Mouse (Mus musculus) heart, embryonic 14.5 days (tissue): ENCODE results near the gene Aqr. TPM values are rescaled to one million over a fixed set of nuclear protein-coding genes. Genes with fewer than 3 reads are reported as not detected.
A peak's percentile ranks its signal among the peaks of the same experiment; 100 is the strongest.

ENCODE experiments used
- ATAC-seq: fragments of 200-750 bp; cut with Nextera tagmentation; 2 replicates; pipeline ENCODE4 v1.8.0; 2017; ENCODE audit warnings: low read depth, moderate TSS enrichment; ENCODE audit not compliant: insufficient number of reproducible peaks, insufficient read depth, low FRiP score
- H3K27ac ChIP-seq, 2 experiments: fragments of 200-500 bp in 1 of 2; fragments of 300-500 bp in 1 of 2; sonication (generic) in 1 of 2; replicated peaks in 1 of 2; 2 replicates each; pipeline ENCODE4 v1.5.1; 2012 to 2014; ENCODE audit warnings: low read depth in 2 of 2, low read length in 2 of 2, control low read depth in 1 of 2, mild to moderate bottlenecking in 1 of 2, mixed read lengths in 1 of 2; ENCODE audit not compliant: control insufficient read depth in 1 of 2, insufficient read depth in 1 of 2
- H3K27me3 ChIP-seq: fragments of 300-500 bp; sonication (generic); 2 replicates; pipeline ENCODE4 v1.6.1; 2014; ENCODE audit warnings: mild to moderate bottlenecking, low read length, control low read depth; ENCODE audit not compliant: control insufficient read depth, insufficient read depth
- H3K36me3 ChIP-seq: fragments of 300-500 bp; sonication (generic); 2 replicates; pipeline ENCODE4 v1.6.1; 2014; ENCODE audit warnings: mild to moderate bottlenecking, control low read depth, low read length, mixed read lengths; ENCODE audit not compliant: control insufficient read depth, insufficient read depth
- H3K4me1 ChIP-seq, 2 experiments: fragments of 200-500 bp in 1 of 2; fragments of 300-500 bp in 1 of 2; sonication (generic) in 1 of 2; 2 replicates each; pipeline ENCODE4 v1.6.1; 2012 to 2014; ENCODE audit warnings: low read length in 2 of 2, control low read depth in 1 of 2, mixed read lengths in 1 of 2; ENCODE audit not compliant: control insufficient read depth in 2 of 2, insufficient read depth in 2 of 2
- H3K4me2 ChIP-seq: fragments of 300-500 bp; sonication (generic); 2 replicates; pipeline ENCODE4 v1.6.1; 2014; ENCODE audit warnings: mild to moderate bottlenecking, low read length
- H3K4me3 ChIP-seq, 2 experiments: fragments of 200-500 bp in 1 of 2; fragments of 300-500 bp in 1 of 2; sonication (generic) in 1 of 2; 2 replicates each; pipeline ENCODE4 v1.5.1; 2012 to 2014; ENCODE audit warnings: low read length in 2 of 2, mild to moderate bottlenecking in 2 of 2, control low read depth in 1 of 2, low read depth in 1 of 2, moderate library complexity in 1 of 2; ENCODE audit not compliant: control insufficient read depth in 1 of 2, insufficient read depth in 1 of 2
- H3K9ac ChIP-seq: fragments of 300-500 bp; sonication (generic); 2 replicates; pipeline ENCODE4 v1.6.1; 2014; ENCODE audit warnings: mild to moderate bottlenecking, low read length
- H3K9me3 ChIP-seq: fragments of 300-500 bp; sonication (generic); 2 replicates; pipeline ENCODE4 v1.6.1; 2016; ENCODE audit warnings: low read length, control low read depth; ENCODE audit not compliant: control insufficient read depth
- WGBS: fragments of 180-500 bp; shearing (Covaris S2); extraction: QIAGEN DNeasy Blood & Tissue Kit; methylation state at CpG from one replicate; pipeline ENCODE4 v1.1.7; 2014; 5-methylcytosine and 5-hydroxymethylcytosine counted together
- polyA plus RNA-seq: library from polyadenylated mRNA; unstranded; fragments of >200 nt; fragmentation: Nextera tagmentation; extraction: Ambion mirVana; gene quantifications from 2 replicates; pipeline ENCODE4 v1.2.1, GENCODE M21; 2014

The Aqr gene
- polyA plus RNA-seq, 1 experiment from 2014 or later: 30.6 TPM

DNA sequence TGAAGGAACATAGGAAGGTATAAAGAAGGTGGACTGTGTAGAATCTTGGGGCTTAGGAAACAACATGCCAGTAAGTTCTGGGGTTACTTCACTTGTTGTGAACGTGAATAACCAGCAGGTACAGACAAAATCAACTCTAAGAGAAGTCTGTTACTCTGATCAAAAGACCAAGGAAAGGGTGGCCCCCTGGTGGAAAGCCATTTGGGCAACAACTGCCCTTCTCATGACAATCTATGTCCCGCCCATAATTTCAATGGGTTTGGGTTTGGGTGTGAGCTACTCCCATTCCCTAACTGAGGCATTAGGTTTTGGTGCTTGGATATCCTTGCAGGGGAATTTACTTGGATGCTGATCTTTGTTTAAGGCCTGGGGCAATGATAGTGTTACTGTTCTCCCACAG, 122.8 kb downstream of the Aqr start:
- Histone ChIP-seq H3K4me3 (no peak overlapping the region), H3K27me3 (no peaks in the 10 kb centered on the region), H3K36me3 (peaks cover 5% of the 10 kb centered on the region; the same call in 1 of the 2 replicates), H3K9me3 (no peaks in the 10 kb centered on the region), H3K9ac (no peak overlapping the region), H3K4me1 (peaks cover 0 to 6% of the 10 kb centered on the region in 2 experiments; a peak in 2 of 4 replicates), H3K27ac (no peak overlapping the region), H3K4me2 (no peak overlapping the region)
- WGBS: 56% methylated on average over 2 of the region's 2 CpGs
- no peak for ATAC-seq

DNA sequence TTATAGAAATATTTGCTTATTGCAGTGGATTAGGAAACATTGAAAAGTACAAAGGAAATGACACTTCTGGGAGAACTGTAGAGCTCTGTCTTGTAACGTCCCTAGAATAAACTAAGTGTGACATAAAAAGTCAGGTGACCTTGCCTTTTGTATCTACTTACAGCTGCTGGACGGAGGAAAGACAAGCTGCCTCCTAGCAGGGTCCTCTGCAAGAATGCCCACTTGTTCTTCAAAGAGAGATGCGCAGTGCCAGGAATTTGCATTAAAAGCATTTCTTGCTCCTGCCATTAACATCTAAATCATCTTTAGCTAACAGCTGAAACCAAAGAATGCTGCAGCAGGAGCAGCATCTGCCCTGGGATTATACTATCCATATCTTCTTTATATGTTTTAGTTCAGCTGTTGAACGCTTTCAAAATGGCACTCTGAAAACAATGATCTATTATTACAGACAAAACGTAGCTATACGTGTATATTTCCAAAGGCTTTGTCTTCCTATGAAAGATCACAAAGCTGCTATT, 126.7 kb downstream of the Aqr start:
- H3K4me3 ChIP-seq: no peak overlapping the region
- H3K27me3 ChIP-seq: no peaks in the 10 kb centered on the region
- ATAC-seq: no peak
- no peaks in the 10 kb centered on the region for H3K9me3 ChIP-seq
- no peak overlapping the region for H3K27ac ChIP-seq
- peaks cover 5% of the 10 kb centered on the region; the same call in 1 of the 2 replicates for H3K36me3 ChIP-seq
- 51% methylated on average over 6 of the region's 6 CpGs for WGBS
- H3K4me1 ChIP-seq: peaks cover 13 to 21% of the 10 kb centered on the region in 2 experiments
- no peak overlapping the region for H3K9ac ChIP-seq
- H3K4me2 ChIP-seq: no peak overlapping the region

DNA sequence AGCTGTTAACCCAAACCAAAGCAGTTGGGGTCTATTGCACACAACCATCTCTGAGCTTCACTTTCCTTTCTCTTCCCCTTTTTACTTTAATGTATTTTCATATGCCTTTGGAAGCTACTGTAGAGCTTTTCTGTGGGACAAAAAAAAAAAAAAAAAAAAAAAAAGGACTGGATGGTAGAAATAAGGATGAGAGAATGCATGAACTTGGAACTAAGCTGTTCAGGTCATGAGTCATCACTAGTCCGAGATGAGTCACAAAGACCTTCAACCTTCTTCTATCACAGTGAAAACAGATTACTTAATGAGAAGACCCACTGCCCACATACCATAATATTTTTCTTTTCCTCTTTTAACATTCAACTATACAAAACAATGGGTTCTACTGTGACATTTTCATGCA, 127.2 kb downstream of the Aqr start:
- Histone ChIP-seq H3K36me3 (peaks cover 5% of the 10 kb centered on the region; the same call in 1 of the 2 replicates), H3K4me2 (no peak overlapping the region), H3K9ac (no peak overlapping the region), H3K4me1 (peaks cover 13 to 21% of the 10 kb centered on the region in 2 experiments), H3K9me3 (no peaks in the 10 kb centered on the region), H3K27me3 (no peaks in the 10 kb centered on the region), H3K4me3 (no peak overlapping the region), H3K27ac (no peak overlapping the region; a peak in 1 of 4 replicates)
- ATAC-seq: no peak
- 43% methylated on average over 1 of the region's 1 CpGs for WGBS

DNA sequence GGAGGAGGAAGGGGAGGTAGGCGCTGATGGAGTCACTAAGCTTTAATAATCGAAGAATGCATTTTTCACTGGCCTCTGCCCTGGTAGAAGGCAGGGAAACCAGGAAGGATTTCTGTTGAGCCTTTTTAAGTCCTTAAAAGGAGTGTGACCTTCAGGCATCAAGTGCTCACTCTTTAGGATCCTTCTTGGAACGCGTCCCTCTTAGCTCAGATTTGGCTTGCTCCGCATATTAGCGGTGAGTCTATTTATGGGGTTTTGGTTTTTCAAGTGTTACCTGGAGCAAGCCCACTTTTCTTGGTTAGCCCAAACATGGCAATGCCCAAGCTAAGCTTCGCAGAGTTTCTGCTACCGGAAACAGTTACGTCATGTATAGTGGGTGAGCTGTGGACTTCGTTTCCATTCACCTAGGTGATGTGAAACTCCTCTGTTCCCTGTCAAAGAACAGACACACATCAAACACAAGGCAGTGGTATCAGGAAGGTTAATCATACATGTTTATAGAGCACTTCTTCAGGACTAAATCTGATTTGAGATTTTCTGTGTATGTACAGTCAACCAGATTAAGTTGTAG, 128.5 kb downstream of the Aqr start:
- 33% methylated on average over 10 of the region's 10 CpGs for WGBS
- Histone ChIP-seq H3K36me3 (peaks cover 5% of the 10 kb centered on the region; the same call in 1 of the 2 replicates), H3K9me3 (no peaks in the 10 kb centered on the region), H3K4me3 (0 out of 4 replicates have a peak overlapping the region, but pooled peaks of 1 of the 2 experiments have one; percentile 12), H3K4me2 (peak overlapping the region; percentile 62), H3K9ac (peak overlapping the region; percentile 75), H3K4me1 (peaks cover 14 to 29% of the 10 kb centered on the region in 2 experiments), H3K27ac (peak overlapping the region; percentile 99), H3K27me3 (no peaks in the 10 kb centered on the region)
- no peak; the same call in 1 of the 2 replicates for ATAC-seq

DNA sequence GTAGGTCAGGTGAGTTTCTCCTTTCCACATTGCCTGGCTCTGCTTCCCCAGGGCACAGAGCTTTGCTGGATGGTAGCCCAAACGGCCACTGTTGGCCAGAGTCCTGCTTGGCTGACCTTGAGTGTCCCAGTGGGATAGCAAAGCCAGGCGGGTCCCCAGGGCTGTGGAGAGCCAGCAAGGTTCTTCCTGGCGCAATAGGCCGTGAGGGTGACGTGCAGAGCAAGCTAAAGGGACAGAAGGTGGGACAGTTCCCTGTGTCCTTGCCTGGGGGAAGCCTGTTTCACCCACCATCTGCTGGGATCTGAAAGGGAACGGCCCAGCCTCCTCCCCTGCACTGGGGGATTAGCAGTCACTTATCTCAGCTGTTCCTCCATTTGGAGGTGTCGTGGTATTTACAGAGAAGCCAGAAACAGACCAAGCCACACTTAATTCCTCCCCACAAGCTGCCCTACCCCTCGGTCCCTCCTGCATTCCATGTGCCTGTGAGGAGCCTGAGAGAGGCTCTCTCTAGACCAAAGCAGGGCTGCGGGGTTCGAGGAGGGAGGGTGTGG, 129.4 kb downstream of the Aqr start:
- Histone ChIP-seq H3K27ac (peak overlapping the region; percentile 99), H3K4me1 (peaks cover 17 to 32% of the 10 kb centered on the region in 2 experiments), H3K4me3 (peak overlapping the region; percentile 7 to 27), H3K9ac (peak overlapping the region; percentile 75), H3K4me2 (peak overlapping the region; percentile 62), H3K9me3 (no peaks in the 10 kb centered on the region), H3K36me3 (peaks cover 5% of the 10 kb centered on the region; the same call in 1 of the 2 replicates), H3K27me3 (no peaks in the 10 kb centered on the region)
- ATAC-seq: peak; percentile 57
- 2% methylated on average over 10 of the region's 10 CpGs for WGBS

DNA sequence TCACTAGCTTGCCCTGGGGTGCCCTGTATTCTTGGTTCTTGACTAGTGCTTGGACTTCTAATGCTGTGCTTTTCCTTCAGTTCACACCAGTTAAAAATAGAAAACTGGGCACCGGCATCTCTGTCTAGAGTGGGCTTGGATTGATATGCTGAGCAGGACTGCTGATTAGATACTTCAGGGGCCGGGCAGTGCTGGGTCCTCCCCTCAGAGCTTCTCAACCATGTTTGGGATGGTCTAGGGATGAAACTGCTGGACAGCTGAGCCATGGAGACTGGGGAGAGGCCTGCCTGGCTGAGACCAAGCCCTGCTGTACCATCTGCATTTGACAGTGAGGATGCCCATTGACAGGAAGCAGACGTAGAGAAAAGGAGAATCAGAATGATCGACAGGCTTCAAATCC, 132.7 kb downstream of the Aqr start:
- Histone ChIP-seq H3K9ac (peak overlapping the region; percentile 95), H3K4me2 (peak overlapping the region; percentile 65), H3K4me3 (peak overlapping the region; percentile 30 to 60), H3K4me1 (peaks cover 17 to 26% of the 10 kb centered on the region in 2 experiments), H3K27me3 (no peaks in the 10 kb centered on the region), H3K27ac (peak overlapping the region; percentile 99), H3K9me3 (no peaks in the 10 kb centered on the region), H3K36me3 (peaks cover 25% of the 10 kb centered on the region)
- 21% methylated on average over 4 of the region's 4 CpGs for WGBS
- ATAC-seq: peak; percentile 32

DNA sequence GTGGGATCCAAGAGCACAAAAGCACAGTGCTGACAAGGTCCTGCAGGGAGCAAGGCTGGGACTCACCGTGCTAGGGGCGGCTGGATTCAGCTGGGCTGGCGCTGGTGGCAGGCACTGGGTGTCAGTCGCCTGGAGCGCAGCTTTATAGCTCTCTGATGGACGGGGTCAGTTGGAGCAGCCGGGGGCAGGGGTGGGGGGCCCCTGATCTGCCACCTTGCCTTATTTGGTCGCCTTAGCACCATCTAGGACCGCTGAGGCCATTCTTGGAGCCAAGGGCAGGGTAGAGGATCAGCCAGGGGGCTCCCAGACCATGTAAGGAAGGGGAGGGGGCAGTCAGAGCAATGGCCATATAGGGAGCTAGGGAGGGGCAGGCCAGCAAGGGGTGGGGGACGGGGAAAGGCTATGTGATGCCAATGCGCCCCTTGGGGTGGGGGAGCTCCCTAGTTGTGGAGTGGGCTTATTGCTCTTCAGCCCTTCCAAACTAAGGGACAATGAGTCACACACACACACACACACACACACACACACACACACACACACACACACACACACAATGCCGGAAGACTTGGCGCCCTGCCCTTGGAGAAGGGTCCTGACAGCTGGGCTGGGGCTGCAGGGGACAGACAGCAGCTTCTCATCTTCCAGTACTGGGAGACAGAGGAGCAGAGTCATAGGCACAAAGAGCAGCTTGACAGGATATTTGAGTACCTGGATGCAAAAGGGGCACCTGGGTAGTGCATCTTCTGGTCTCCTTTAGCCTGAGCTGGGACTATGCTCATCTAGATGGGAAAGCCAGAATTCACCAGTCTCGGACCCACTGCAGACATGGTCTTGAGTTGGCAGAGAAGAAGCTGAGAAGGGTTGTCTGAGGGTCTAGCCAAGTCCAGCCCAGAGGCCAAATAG, 133.9 kb downstream of the Aqr start, which contains the start of gene Actc1:
Gene Actc1 (minus strand): TSS at position 853 of the 903 bp plus-strand sequence.
- WGBS: 14% methylated on average over 14 of the region's 14 CpGs

More for the DNA sequence above, 133.9 kb downstream of the Aqr start, which contains the start of gene Actc1:
- Histone ChIP-seq H3K4me1 (peaks cover 12 to 19% of the 10 kb centered on the region in 2 experiments), H3K27me3 (no peaks in the 10 kb centered on the region), H3K27ac (peak within 1 kb of the TSS; percentile 99), H3K36me3 (peaks cover 37% of the 10 kb centered on the region), H3K9ac (peak within 1 kb of the TSS; percentile 95), H3K4me2 (peak within 1 kb of the TSS; percentile 65), H3K4me3 (peak within 1 kb of the TSS; percentile 60 to 86), H3K9me3 (no peaks in the 10 kb centered on the region)
- ATAC-seq: peak; percentile 85
